Mouse (Mus musculus) cortical plate, adult 2 months (tissue): ENCODE results near the gene Skor1.

ENCODE experiments used
- CTCF ChIP-seq: fragments of 200-500 bp; IDR thresholded peaks from 2 replicates; pipeline ENCODE4 v1.5.1; 2011; ENCODE audit warnings: mild to moderate bottlenecking, control low read depth, low read length; ENCODE audit not compliant: insufficient read depth; ENCODE audit errors: extremely low read depth
- POLR2A ChIP-seq: fragments of 200-500 bp; IDR thresholded peaks from 2 replicates; pipeline ENCODE4 v1.6.1; 2011; ENCODE audit warnings: mild to moderate bottlenecking, low read length, control low read depth; ENCODE audit not compliant: insufficient read depth; ENCODE audit errors: extremely low read depth

DNA sequence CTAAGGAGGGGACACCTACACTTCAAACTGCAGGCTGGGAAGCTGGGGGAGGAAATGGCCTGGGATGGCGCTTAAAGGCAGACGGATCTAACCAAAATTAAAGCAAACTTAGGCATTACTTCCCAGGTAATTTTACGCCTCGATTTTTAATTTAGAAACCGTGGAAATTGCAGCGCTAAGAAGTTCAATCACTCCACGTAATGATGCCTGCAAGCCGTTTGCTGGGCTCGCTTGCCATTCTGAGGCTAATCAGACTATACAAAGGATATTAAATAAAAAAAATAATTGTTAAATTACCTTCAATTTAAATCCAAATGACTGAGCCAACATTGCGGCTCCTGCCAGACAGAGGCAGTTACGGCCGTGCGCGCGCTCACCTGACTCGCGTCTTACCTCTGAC, 9.1 kb downstream of the Skor1 start:
- TF ChIP-seq CTCF (no peak), POLR2A (no peak)
